Comparison of ENCODE assay signal across 9 mouse cellular contexts in the genomic region with DNA sequence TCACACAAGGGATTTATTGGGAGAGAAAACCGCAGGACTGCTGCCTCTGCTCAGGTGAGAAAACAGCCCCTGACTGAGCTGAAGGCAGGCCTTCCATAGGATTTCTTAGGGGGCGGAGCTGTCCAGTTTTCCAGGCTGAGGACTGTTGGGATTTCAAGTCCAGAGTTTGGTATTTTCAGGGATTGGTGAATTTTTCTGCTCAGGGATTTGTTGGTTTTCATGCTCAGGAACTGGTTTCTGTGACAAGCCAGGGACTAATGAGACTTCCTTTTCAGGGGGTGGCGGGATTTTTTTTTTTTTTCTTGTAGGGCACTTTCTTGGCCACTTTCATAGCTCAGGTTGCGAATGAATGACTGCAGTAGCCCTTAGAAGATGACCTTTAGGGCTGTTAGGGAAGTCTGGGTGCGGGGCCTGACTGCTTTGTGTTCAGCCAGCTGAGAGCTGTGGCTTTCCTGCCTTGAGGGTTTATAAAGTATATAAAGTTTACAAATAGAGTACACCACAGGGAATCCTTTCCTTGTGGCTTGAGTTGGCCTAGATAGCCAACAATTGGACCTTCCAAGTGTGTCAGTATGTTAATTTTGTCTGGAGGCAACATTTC. TPM values are rescaled to one million over a fixed set of nuclear protein-coding genes. Genes with fewer than 3 reads are reported as not detected.
DNase-seq lines count a peak whose midpoint lies in the region; ATAC-seq and TF ChIP-seq lines count a peak whose summit lies in the region.
"Had no signal": no experiment of that assay in that cellular context is flagged by ENCODE, and none has a peak within 500 bp of the region (broad histone marks: within the 10 kb centered on the region; RNA-seq: fewer than 3 reads in every experiment).

No protein-coding gene starts in this region.

- TF ChIP-seq POLR2A in limb, embryonic 14.5 days (IDR thresholded peaks at IDR 0.05; ENCODE audit: borderline replicate concordance, extremely low read depth, insufficient read depth, insufficient read length), result no peak

- no peak for ATAC-seq in erythroblast, adult 5-6 weeks (replicated peaks; ENCODE audit: low FRiP score, poor library complexity, severe bottlenecking)
- ATAC-seq in limb, embryonic 14.5 days (ENCODE audit: low FRiP score, low read depth), result no peak

- H3K4me3 ChIP-seq in erythroblast, embryonic 14.5 days (replicated peaks), result peak overlapping the region; percentile 97
- peak overlapping the region; percentile 87; the same call in 1 of the 2 replicates for H3K4me3 ChIP-seq in limb, embryonic 14.5 days (replicated peaks; ENCODE audit: low read length)

- H3K9ac ChIP-seq in limb, embryonic 14.5 days (ENCODE audit: low read depth, low read length, severe bottlenecking), result peak overlapping the region; percentile 99; the same call in 1 of the 2 replicates

- DNase-seq in thymus, postnatal 14 days, result peak; percentile 14
- no peak for DNase-seq in thymus, postnatal 25 days
- DNase-seq in limb, embryonic 14.5 days (ENCODE audit: low spot score), result peak; percentile 35
- DNase-seq in yolk sac, embryonic 10.5 days (ENCODE audit: low spot score), result peak; percentile 10
- no peak for DNase-seq in gastrocnemius, adult 18-20 months (ENCODE audit: low spot score)
- DNase-seq in left cerebral cortex, postnatal 14 days (ENCODE audit: low spot score in 2 of 2), result no peak
- DNase-seq: cerebellum, postnatal 14 days had no signal

- intact Hi-C loops in left cerebral cortex, postnatal 14 days (cut with DNase I), result loop anchor here (2.0 kb wide), 1 partner anchor 17 kb away; no protein-coding TSS in a partner anchor

- peaks cover 2% of the 10 kb centered on the region; the same call in 1 of the 2 replicates for H3K36me3 ChIP-seq in erythroblast, embryonic 14.5 days (ENCODE audit: control insufficient read depth)
- H3K36me3 ChIP-seq in limb, embryonic 14.5 days (ENCODE audit: control insufficient read depth, insufficient read depth, low read length), result no peaks in the 10 kb centered on the region

- H3K9me3 ChIP-seq in erythroblast, embryonic 14.5 days (ENCODE audit: control insufficient read depth, low read length), result no peaks in the 10 kb centered on the region
- no peaks in the 10 kb centered on the region for H3K9me3 ChIP-seq in limb, embryonic 14.5 days (ENCODE audit: control insufficient read depth, low read length)

- H3K4me2 ChIP-seq in limb, embryonic 14.5 days (replicated peaks; ENCODE audit: low read depth, low read length, severe bottlenecking), result peak overlapping the region; percentile 66

- H3K4me1 ChIP-seq in erythroblast, embryonic 14.5 days (ENCODE audit: control insufficient read depth), result peaks cover 29% of the 10 kb centered on the region
- peaks cover 7% of the 10 kb centered on the region for H3K4me1 ChIP-seq in limb, embryonic 14.5 days (ENCODE audit: control insufficient read depth, insufficient read depth, low read length)

- WGBS in limb, embryonic 14.5 days, result 41% methylated on average over 5 of the region's 5 CpGs

- peak overlapping the region; percentile 100 for H3K27ac ChIP-seq in limb, embryonic 14.5 days (replicated peaks; ENCODE audit: low read depth, low read length)

- no peaks in the 10 kb centered on the region for H3K27me3 ChIP-seq in erythroblast, embryonic 14.5 days (ENCODE audit: control insufficient read depth)
- H3K27me3 ChIP-seq in limb, embryonic 14.5 days (ENCODE audit: control insufficient read depth, insufficient read depth, low read length), result no peaks in the 10 kb centered on the region

RNA-seq across cellular contexts. Expression of a gene that starts 1.6 kb away (rescaled TPM):
- 0.17 and 0.26 TPM in 2 replicates for polyA plus RNA-seq in erythroblast, embryonic 14.5 days (2012)
- 4.0 and 6.3 TPM in 2 replicates for total RNA-seq in erythroblast, adult 5-6 weeks (2015; ENCODE audit: low replicate concordance)
- 1.3 and 5.2 TPM in 2 replicates for total RNA-seq in erythroblast, adult 5-6 weeks (2017; ENCODE audit: low replicate concordance)
- polyA plus RNA-seq in limb, embryonic 14.5 days (2012; rRNA removed), result 1.8 TPM in 2 replicates
- polyA plus RNA-seq in limb, embryonic 14.5 days (2014; fragmentation: Nextera tagmentation; extraction: Ambion mirVana), result 2.3 and 2.8 TPM in 2 replicates
- total RNA-seq in gastrocnemius, adult 18-20 months (2021), result 1 to 10 TPM; 7.2 to 7.6 TPM
- 10 to 100 TPM; 11.4 to 13.3 TPM for total RNA-seq in left cerebral cortex, postnatal 14 days (2021)

RNA-seq across cellular contexts. Expression of a gene that starts 1.9 kb away (rescaled TPM):
- 0.26 and 0.27 TPM in 2 replicates for polyA plus RNA-seq in erythroblast, embryonic 14.5 days (2012)
- 1.5 TPM in 1 of 2 replicates, not detected in the other for total RNA-seq in erythroblast, adult 5-6 weeks (2015; ENCODE audit: low replicate concordance)
- 1.4 TPM in 1 of 2 replicates, not detected in the other for total RNA-seq in erythroblast, adult 5-6 weeks (2017; ENCODE audit: low replicate concordance)
- 15.6 and 17.1 TPM in 2 replicates for polyA plus RNA-seq in limb, embryonic 14.5 days (2012; rRNA removed)
- 20.4 and 22.2 TPM in 2 replicates for polyA plus RNA-seq in limb, embryonic 14.5 days (2014; fragmentation: Nextera tagmentation; extraction: Ambion mirVana)
- total RNA-seq in gastrocnemius, adult 18-20 months (2021), result 10 to 100 TPM; 15.2 to 15.5 TPM
- 1 to 10 TPM; 7.3 to 7.4 TPM for total RNA-seq in left cerebral cortex, postnatal 14 days (2021)

RNA-seq across cellular contexts. Expression of a gene that starts 21.7 kb away (rescaled TPM):
- polyA plus RNA-seq in erythroblast, embryonic 14.5 days (2012), result not detected in 2 replicates
- total RNA-seq in erythroblast, adult 5-6 weeks (2015; ENCODE audit: low replicate concordance), result 0.58 and 2.9 TPM in 2 replicates
- 0.70 and 0.94 TPM in 2 replicates for total RNA-seq in erythroblast, adult 5-6 weeks (2017; ENCODE audit: low replicate concordance)
- 3.5 and 7.1 TPM in 2 replicates for polyA plus RNA-seq in limb, embryonic 14.5 days (2012; rRNA removed)
- 6.2 and 7.5 TPM in 2 replicates for polyA plus RNA-seq in limb, embryonic 14.5 days (2014; fragmentation: Nextera tagmentation; extraction: Ambion mirVana)
- 1 to 10 TPM; 8.4 to 8.9 TPM for total RNA-seq in gastrocnemius, adult 18-20 months (2021)
- 1 to 10 TPM; 6.7 to 7.0 TPM for total RNA-seq in left cerebral cortex, postnatal 14 days (2021)

Comparison
In these comparisons a context has a peak if more than half of its experiments do, and no peak if none do; other contexts are left out.
1. DNase-seq: peak in thymus, postnatal 14 days (single experiment), limb, embryonic 14.5 days (single experiment) and yolk sac, embryonic 10.5 days (single experiment); none in thymus, postnatal 25 days (single experiment), gastrocnemius, adult 18-20 months (single experiment) and left cerebral cortex, postnatal 14 days (0 of 2).